Mouse (Mus musculus) brain, adult 2 months (tissue): ENCODE measurements around the gene Palm2.

ENCODE experiments used
- DNase-seq: peaks from one replicate; pipeline ENCODE4 v3.0.0; 2011; ENCODE audit warnings: low read depth, low spot score

The Palm2 gene

GRCm38 (mm10) chr4:57751566-57751965 is 317.5 kb downstream of the Palm2 start:
- no peak for DNase-seq

- DNase-seq: no peak
Observed at GRCm38 (mm10) chr4:57755085-57755484, 321.0 kb downstream of the Palm2 start.

- DNase-seq: peak; percentile 61
Observed at GRCm38 (mm10) chr4:57757997-57758396, 323.9 kb downstream of the Palm2 start.
